Mouse (Mus musculus) cerebellum, adult 9-11 months (tissue): ENCODE measurements around the gene Spef1.

ENCODE experiments used
- DNase-seq: peaks from one replicate; pipeline ENCODE4 v3.0.0; 2022

Gene Spef1

DNA sequence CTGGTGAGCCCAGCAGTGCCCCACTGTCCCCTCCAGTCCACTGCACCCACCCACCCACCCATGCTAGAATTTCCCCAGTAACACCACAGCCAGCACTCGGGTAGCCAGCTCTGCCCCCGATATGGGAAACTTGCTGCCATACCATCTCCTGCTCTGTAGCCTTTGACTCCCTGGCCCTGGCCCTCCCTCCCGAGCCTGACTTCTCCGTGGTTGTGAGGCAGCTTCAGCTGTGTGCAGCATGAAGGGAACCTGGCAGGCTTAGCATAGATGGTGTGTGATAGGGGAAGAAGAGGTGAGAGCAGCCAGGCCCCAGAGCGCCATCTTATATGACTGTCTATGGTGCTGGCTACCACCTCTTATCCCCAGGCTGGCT, 46.6 kb downstream of the Spef1 start:
- DNase-seq: no peak

GRCm38 (mm10) chr2:131139886-131140532, 47.1 kb downstream of the Spef1 start:
- no peak for DNase-seq

- DNase-seq: no peak
Observed at GRCm38 (mm10) chr2:131139287-131139686, 47.8 kb downstream of the Spef1 start.

- DNase-seq: no peak
Observed at GRCm38 (mm10) chr2:131138760-131139159, 48.3 kb downstream of the Spef1 start.

DNA sequence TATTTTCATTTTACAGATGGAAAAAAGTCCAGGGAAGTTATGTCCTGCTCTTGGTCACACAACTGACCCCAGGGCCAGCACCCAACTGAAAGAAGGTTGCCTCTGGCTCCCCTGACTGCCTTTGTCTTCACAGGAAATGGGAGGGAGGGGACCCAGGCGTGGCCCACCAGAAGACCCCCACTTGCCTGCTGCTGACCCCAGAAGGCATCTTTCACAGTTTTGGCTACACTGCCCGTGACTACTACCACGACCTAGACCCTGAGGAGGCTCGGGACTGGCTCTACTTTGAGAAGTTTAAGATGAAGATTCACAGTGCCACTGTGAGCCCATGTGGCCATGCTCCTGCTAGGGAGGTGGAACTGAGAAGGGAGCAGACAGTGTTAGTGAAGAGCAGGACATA, 48.8 kb downstream of the Spef1 start:
- DNase-seq: no peak

DNA sequence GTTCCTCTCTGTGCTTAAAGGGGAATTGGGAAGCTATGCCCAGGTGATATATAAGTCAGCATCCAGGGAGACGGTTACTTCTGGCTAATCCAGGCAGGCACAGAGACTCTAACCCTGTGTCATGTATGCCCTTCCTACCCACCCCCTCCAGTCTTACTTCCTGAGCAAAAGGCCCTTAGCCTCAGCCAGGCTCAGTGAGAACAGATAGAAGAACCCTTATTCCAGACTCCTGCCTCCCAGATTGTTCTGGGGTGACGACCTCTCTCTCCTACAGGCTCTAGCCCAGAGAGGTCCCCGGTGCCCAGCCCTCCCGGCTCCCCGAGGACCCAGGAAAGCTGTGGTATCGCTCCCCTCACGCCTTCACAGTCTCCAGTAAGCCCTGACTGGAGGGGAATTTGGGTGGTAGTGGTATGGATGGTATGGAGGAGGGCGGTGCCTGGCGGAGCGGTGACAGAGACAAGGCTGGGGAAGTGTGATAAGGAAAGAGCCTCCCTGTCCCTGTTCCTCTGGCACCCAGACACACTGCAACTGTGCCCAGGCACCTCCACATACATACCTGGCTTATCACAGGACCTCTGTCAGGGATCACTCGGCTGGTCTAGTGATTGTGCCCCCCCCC, 51.5 kb downstream of the Spef1 start:
- DNase-seq: no peak

GRCm38 (mm10) chr2:131134826-131135400, 52.2 kb downstream of the Spef1 start:
- DNase-seq: no peak

GRCm38 (mm10) chr2:131134381-131134780, 52.7 kb downstream of the Spef1 start:
- DNase-seq: no peak

GRCm38 (mm10) chr2:131132930-131133547, 54.0 kb downstream of the Spef1 start, which contains the start of gene Gm11037:
Gene Gm11037 (plus strand): TSS chr2:131133497.
- no peak for DNase-seq

DNA sequence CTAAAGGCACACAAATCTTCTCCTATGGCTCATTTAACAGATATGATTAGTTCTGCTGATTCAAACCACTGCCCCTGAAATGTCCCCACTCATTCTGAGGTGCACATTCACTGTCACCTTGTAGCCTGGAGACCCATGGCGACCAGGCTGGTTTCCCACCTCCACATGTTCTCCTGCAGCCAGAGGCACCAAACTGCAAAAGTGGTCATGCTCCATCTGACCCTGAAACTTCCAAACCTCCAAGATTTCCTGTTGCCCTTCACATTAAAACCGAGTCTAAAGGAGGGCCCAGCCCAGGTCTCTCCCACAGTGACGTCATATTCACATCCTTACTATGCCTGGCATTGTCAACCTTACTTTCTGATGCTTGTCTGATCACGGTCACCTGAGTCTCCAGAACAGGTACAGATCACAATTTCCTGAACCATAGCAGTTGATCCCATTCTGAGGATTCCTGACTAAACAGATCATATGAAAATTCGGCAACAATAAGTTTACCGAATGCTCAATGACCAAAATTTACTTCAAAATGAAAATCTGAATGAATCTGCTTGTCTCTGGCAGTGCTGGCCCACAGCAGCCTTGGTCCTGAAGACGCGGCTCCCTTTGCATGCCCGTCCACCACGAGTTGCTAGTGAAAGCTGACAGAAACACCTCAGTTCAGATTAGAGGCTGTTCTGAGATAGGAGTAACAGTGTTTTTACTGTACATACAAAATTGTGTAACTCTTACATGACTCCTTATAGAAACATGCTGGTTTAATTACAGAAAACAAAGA, 54.8 kb downstream of the Spef1 start:
- no peak for DNase-seq

- no peak for DNase-seq
Observed at GRCm38 (mm10) chr2:131130849-131131248, 56.2 kb downstream of the Spef1 start.

DNA sequence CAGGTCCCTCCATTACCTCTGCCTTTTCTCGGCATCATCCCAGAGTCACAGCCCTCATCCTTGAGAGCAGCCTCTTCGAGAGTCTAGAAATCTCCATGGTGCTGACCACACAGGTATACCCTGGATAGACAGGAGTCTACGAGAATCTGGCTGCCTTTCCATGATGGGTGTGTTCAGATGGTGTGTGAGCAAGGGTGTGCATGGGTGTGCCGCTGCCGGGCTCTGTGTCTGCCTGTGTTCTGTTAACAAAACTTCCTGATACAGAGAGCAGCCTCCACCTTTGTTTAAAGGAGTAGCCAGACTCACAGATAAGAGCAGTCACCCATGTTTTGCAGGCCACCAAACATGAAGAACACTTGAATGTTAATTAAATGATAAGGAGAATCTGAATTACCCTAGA, 57.2 kb downstream of the Spef1 start:
- no peak for DNase-seq

DNA sequence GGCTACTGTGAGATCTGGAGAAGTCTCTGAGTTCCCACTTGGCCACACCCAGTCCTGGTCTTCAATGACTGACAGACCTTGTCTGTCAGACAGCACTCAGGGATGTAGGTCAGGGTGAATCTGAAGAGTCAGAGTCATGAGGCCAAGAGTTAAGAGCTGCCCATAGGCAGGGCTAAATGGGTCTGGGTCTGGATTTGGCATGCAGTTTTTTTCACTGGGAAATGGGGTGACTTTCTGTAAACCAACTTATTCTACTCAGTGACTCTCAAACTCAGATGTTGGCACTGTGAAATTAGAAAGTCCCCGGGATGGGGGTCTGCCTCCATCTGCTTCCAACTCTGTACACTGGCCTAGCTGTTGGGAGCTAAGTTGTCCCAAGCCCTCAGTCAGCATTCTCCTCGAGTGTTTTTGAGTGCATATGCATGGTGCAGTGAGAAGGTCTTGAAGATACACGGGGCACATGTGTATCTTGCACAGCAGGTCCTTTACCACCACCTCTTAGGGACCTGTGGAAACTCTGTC, 58.4 kb downstream of the Spef1 start:
- no peak for DNase-seq

DNA sequence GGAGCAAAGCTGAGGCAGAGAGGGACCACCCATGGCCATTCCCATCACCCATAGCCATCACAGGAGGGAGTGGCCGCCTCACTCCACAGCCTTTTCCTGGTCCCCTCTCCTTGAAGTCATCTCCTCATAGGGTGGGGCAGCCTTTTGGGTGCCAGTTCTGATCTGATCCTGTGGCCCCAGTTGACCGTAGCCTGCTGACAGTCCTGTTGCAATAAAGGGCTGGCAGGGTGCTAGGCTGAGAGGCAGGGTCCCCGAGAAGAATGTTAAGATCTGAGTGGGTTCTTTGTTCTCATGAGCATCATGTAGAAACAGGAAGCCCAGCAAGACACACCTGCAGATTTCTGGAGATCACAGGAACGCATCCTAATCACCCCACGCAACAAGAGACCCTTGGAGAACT, 58.9 kb downstream of the Spef1 start:
- DNase-seq: no peak

GRCm38 (mm10) chr2:131127161-131127730, 59.8 kb downstream of the Spef1 start, which contains the start of gene Hspa12b:
Gene Hspa12b (plus strand): TSS chr2:131127280.
- no peak for DNase-seq

GRCm38 (mm10) chr2:131125964-131126815, 60.9 kb downstream of the Spef1 start:
- DNase-seq: no peak

- no peak for DNase-seq
Observed at GRCm38 (mm10) chr2:131125157-131125963, 61.7 kb downstream of the Spef1 start.

- no peak for DNase-seq
Observed at GRCm38 (mm10) chr2:131124166-131124565, 62.9 kb downstream of the Spef1 start.
